Mouse (Mus musculus) urinary bladder, postnatal 25 days (tissue): Measurements from ENCODE around the gene Rhag.

Experiments used
- DNase-seq: peaks from one replicate; pipeline ENCODE4 v3.0.0; 2022; ENCODE audit warnings: low spot score

Gene Rhag

GRCm38 (mm10) chr17:40810934-40811333 lies at the start of gene Rhag:
TSS of gene Rhag (plus strand) at chr17:40811126.
- no peak for DNase-seq

DNA sequence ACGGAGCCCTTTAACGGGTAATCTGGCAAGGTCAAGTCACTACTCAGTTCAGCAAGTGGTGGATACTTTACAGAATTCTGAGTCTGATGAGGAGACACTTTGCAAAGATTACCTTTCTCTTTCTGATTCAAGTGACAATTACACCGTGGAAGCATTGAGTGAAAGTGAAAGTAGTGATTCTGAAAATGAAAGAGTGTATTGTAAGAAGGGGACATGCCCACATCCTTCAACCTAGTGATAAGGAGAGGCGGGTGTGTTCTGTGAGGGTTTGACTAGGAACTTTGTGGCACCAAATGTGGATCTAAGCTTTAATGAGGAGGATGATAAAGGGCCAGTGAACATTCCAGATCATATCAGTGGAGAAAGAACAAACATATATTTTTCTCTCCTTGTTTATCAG lies 47.3 kb upstream of the Rhag start:
- no peak for DNase-seq

- DNase-seq, result no peak
These were observed 43.8 kb upstream of the Rhag start for GRCm38 (mm10) chr17:40767120-40767519.

- DNase-seq, result no peak
These were observed 21.0 kb upstream of the Rhag start for GRCm38 (mm10) chr17:40789877-40790276.

- DNase-seq, result peak; percentile 15
These were observed 16.7 kb upstream of the Rhag start for GRCm38 (mm10) chr17:40793921-40794854.

DNA sequence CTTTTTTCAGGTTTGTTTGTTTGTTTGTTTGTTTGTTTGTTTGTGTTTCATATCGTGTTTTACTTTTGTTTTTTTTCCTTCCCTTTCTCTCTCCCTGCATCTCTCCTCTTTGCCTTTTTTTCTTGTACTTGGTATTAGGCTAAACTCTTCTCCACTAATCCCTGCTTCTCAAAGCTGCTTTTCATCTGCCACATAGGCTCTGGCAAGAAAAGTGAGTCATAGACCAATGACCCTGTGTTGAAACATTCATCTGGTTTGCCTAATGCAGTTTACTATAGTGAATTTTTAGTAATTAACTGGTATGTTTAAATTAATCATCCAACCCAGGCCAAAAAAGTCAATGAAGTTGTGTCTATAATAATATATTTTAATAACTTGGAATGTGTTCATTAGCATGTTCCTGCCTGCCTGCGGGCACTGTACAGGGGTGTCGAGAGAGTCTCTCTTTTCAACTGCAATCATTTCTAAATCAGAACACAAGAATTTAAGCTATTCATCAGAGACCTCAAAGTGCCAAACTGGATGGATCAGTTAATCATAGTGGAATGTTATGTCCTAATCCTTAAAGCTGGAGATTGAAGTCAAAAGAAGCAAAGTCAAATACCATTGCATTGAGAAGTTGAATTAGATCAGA lies 8.1 kb upstream of the Rhag start:
- DNase-seq, result no peak

DNA sequence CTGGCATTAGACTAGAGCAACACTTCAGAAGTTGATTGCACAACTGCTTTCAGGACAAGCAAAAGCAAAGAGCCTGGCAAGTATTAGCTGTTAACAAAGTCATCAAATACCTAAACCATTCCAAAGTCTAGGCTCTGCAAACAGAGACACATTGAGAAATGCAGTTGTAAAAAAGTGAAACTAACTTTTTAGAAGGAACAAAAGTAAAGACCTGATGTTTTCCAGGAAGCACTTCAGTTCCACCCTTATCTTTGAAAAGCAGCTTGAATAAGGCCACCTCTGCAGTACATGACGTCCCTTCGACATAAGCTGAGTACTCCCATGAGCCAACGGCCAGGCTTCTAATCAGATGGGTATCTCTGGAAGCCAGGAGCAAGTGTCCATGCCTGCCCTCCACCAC lies 4.4 kb upstream of the Rhag start:
- no peak for DNase-seq

DNA sequence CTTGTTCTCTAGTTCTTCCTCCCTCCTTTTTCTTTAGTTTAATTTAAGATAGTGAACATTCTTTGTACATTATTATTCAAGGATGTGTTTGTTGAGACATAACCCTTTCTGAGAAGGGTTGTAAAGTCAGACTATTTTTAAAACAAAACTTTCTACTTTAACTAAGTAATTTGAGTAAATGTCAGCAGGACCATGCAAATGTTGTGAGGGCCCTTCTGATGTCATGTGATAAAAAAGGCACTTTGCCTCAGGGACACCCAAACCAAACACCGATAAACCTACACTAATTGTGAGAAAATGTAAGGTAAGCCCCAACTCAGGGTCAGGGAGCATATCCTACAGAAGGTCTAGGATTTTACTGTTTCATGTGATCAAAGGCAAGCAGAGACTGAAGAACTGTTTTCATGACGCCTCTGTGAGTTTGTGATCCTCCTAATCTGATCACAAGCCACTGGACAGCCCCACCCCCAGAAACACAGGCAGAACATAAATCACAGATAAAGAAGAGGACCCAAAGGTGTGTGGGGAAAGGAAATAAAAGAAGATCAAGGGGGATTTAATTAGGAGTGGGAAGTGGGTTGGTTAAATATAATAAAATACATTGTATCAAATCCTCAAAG lies 3.9 kb upstream of the Rhag start, which contains the start of gene Crisp2:
TSS of gene Crisp2 (minus strand) at position 51 of the 620 bp plus-strand sequence.
- no peak for DNase-seq

DNA sequence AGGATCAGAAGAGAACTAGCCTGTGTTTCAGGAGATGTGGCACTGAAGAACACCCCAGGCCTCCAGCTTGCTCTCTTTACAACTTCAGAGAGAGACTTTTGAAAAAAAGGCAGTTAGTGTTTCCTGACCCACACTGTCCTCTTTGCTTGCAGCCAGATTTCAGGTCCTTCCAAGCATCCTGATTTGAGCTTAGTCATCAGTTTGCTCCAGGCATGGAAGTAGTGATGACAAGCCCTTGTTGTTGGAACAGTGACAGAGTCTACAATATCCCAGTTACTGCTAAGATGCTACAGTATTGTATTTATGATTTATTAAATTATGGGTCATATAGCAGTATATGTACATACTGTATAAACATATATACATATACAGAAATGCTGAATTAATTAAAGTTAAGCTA lies 2.9 kb upstream of the Rhag start:
- DNase-seq, result no peak

DNA sequence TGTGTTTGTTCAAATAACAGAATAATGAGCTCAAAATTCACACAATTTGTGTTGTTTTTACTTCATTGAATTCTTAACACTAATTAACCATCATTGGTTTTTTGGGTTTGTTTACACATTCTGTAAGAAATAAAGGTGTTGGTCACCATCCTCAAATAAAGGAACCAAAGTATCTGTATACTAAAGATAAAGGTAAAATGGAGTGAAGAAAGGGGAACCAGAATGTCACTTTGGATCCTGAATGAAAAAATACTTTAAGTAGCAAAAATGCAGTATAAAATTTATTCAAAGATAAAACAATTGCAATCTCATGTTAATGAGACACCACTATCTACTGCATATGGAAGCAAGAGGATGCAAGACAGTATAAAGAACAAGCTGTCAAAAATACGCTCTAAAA lies 634 bp downstream of the Rhag start:
- no peak for DNase-seq

- no peak for DNase-seq
These were observed 1.3 kb downstream of the Rhag start for GRCm38 (mm10) chr17:40812259-40812658.

DNA sequence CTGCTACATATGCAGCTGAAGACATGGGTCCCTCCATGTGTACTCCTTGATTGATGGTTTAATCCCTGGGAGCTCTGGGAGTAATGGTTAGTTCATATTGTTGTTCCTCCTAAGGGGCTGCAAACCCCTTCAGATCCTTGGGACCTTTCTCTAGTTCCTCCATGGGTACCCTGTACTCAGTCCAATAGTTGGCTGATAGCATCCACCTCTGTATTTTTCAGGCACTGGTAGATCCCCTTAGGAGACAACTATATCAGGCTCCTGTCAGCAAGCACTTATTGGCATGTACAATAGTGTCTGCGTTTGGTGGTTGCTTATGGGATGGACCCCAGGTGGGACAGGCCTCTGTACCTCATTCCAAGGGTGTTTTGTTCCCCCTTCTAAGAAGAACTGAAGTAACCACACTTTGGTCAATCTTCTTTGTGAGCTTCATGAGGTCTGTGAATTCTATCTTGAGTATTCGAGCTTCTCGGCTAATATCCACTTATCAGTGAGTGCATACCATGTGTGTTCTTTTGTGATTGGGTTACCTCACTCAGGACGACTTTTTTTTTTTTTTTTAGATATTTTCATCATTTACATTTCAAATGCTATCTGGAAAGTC lies 6.5 kb downstream of the Rhag start:
- no peak for DNase-seq

DNA sequence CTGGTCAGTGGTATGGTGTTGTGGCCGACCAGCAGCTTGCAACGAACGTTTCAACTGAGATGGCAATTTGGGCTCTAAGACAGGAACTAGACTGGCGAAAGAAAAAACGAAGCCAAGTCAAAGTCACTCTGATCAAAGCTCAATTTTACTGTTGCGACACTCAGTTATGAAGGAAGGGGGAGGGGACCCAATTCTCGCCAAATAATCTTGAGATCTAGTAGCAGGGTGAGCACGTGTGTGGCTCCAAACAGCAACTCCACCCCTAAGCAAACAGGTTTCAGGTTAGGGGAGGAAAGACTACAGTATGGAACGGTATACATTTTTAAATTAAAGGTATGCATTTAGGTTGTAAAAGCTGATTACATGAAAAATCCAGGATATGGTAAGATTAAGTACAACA lies 10.6 kb downstream of the Rhag start:
- DNase-seq, result no peak

GRCm38 (mm10) chr17:40823817-40824216 lies 12.9 kb downstream of the Rhag start:
- no peak for DNase-seq

GRCm38 (mm10) chr17:40824549-40824948 lies 13.6 kb downstream of the Rhag start:
- peak; percentile 35 for DNase-seq

GRCm38 (mm10) chr17:40831870-40832269 lies 20.9 kb downstream of the Rhag start:
- DNase-seq, result no peak

DNA sequence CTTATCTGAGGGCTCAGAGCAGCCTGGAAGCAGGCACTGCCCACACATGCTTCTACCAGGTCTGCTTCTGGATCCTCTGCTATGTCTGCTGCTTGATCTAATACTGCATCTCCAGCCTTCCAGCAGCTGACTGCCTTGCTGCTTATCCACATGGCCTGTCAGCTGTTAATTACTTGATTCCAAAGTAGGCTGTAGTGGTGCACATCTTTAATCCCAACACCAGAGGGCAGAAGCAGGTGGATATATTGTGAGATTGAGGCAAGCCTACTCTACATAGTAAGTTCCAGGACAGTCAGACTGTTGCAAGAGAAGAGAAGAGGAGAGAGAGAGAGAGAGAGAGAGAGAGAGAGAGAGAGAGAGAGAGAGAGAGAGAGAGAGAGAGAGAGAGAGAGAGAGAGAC lies 26.4 kb downstream of the Rhag start:
- DNase-seq, result peak; percentile 21

DNA sequence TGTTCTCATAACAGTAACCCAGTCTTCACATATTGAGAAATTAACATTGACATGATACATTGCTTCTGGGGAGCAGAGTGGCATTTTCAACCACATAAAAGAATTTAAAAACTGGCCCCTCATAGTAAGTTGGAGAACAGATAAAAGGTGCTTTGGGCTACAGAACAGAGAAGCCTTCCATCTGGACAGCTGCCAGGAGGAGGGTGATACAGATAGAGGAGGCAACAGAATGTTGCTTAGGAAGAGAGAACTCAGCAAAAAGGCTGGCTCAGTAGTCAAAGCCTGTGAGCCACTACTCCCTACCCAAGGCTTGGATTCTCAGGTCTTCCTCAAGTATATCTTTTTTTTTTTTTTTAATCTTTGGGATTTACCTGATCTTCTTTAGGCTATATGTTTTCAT lies 44.1 kb downstream of the Rhag start:
- DNase-seq, result no peak

- no peak for DNase-seq
These were observed 58.2 kb downstream of the Rhag start for GRCm38 (mm10) chr17:40868952-40869747.

- no peak for DNase-seq
These were observed 61.7 kb downstream of the Rhag start for GRCm38 (mm10) chr17:40872626-40873025.

- DNase-seq, result no peak
These were observed 62.7 kb downstream of the Rhag start for GRCm38 (mm10) chr17:40873582-40874011.

GRCm38 (mm10) chr17:40874701-40875100 lies 63.8 kb downstream of the Rhag start:
- no peak for DNase-seq
